Mouse (Mus musculus) neutrophil, adult 59 days (primary cell): ENCODE results near the gene Il10rb. TPM values are rescaled to one million over a fixed set of nuclear protein-coding genes. Genes with fewer than 3 reads are reported as not detected.

ENCODE experiments used
- total RNA-seq, 2 experiments: library from RNA; stranded (reverse); gene quantifications; 1 replicate in 1 of 2; 2 replicates in 1 of 2; pipeline ENCODE4 v1.2.4; 2023

Il10rb gene
- total RNA-seq, result 10 to 100 TPM; 77.5 to 79.7 TPM

GRCm38 (mm10) chr16:91405640-91406584 lies at the start of gene Il10rb:
Gene Il10rb, plus strand, starts transcription at chr16:91406164.

GRCm38 (mm10) chr16:91372577-91373472 lies 33.1 kb upstream of the Il10rb start, which contains the start of gene Ifnar2:
Gene Ifnar2, plus strand, starts transcription at chr16:91372783.

GRCm38 (mm10) chr16:91391421-91391820 lies 14.5 kb upstream of the Il10rb start, which contains the start of gene Gm21970:
Gene Gm21970, plus strand, starts transcription at chr16:91391721.

Other genes starting within 250 kb of the Il10rb start
- gene Olig2, start 180.7 kb upstream of the Il10rb start, total RNA-seq, result not detected
- not detected for gene Olig1, start 136.4 kb upstream of the Il10rb start, total RNA-seq
- 100 to 1,000 TPM; 119 to 145 TPM for gene Ifnar2, start 33.4 kb upstream of the Il10rb start, total RNA-seq
- not detected for gene Gm21970, start 14.4 kb upstream of the Il10rb start, total RNA-seq
- 10 to 100 TPM; 71.9 to 90.9 TPM for gene Ifnar1, start 79.1 kb downstream of the Il10rb start, total RNA-seq
- 10 to 100 TPM; 74.4 to 76.7 TPM for gene Ifngr2, start 140.9 kb downstream of the Il10rb start, total RNA-seq
- 10 to 100 TPM; 63.8 to 64.6 TPM for gene Tmem50b, start 191.6 kb downstream of the Il10rb start, total RNA-seq
- 1 to 10 TPM; 1.5 to 2.2 TPM for gene Dnajc28, start 212.9 kb downstream of the Il10rb start, total RNA-seq
- 10 to 100 TPM; 50.2 to 50.9 TPM for gene Gart, start 240.8 kb downstream of the Il10rb start, total RNA-seq
- gene Son, start 241.3 kb downstream of the Il10rb start, total RNA-seq, result 100 to 1,000 TPM; 336 to 360 TPM